Mouse (Mus musculus): ENCODE data around the gene Ppp1r14d.
A peak's percentile ranks its signal among the peaks of the same experiment; 100 is the strongest.

Gene Ppp1r14d

GRCm38 (mm10) chr2:119237210-119237870, 7.6 kb upstream of the Ppp1r14d start, which contains the start of gene Spint1:
Gene Spint1, plus strand, starts transcription at chr2:119237362.
- DNase-seq (ENCODE audit: low read depth, low spot score): peak; percentile 63

- peak; percentile 82 for DNase-seq (ENCODE audit: low read depth, low spot score)
Observed at GRCm38 (mm10) chr2:119236682-119237209, 7.0 kb upstream of the Ppp1r14d start.

- DNase-seq (ENCODE audit: low read depth, low spot score): peak; percentile 21
Observed at GRCm38 (mm10) chr2:119209176-119209507, 20.6 kb downstream of the Ppp1r14d start.

GRCm38 (mm10) chr2:119208344-119209175, 21.1 kb downstream of the Ppp1r14d start, which contains the start of the genes Zfyve19 and Dnajc17:
Gene Zfyve19, plus strand, starts transcription at chr2:119208617.
Gene Dnajc17, minus strand, starts transcription at chr2:119208795.
- peak; percentile 96 for DNase-seq (ENCODE audit: low read depth, low spot score)

GRCm38 (mm10) chr2:119207961-119208343, 21.8 kb downstream of the Ppp1r14d start:
- no peak for DNase-seq (ENCODE audit: low read depth, low spot score)

- DNase-seq (ENCODE audit: low read depth, low spot score): no peak
Observed at GRCm38 (mm10) chr2:119203871-119204460, 25.7 kb downstream of the Ppp1r14d start.

- DNase-seq (ENCODE audit: low read depth, low spot score): no peak
Observed at GRCm38 (mm10) chr2:119202914-119203453, 26.7 kb downstream of the Ppp1r14d start.

GRCm38 (mm10) chr2:119198934-119199333, 30.8 kb downstream of the Ppp1r14d start:
- no peak for DNase-seq (ENCODE audit: low read depth, low spot score)

- DNase-seq (ENCODE audit: low read depth, low spot score): no peak
Observed at GRCm38 (mm10) chr2:119198049-119198448, 31.7 kb downstream of the Ppp1r14d start.

GRCm38 (mm10) chr2:119197493-119197892, 32.2 kb downstream of the Ppp1r14d start:
- no peak for DNase-seq (ENCODE audit: low read depth, low spot score)

- no peak for DNase-seq (ENCODE audit: low read depth, low spot score)
Observed at GRCm38 (mm10) chr2:119196316-119197108, 33.2 kb downstream of the Ppp1r14d start.

- DNase-seq (ENCODE audit: low read depth, low spot score): no peak
Observed at GRCm38 (mm10) chr2:119194140-119194539, 35.6 kb downstream of the Ppp1r14d start.

GRCm38 (mm10) chr2:119190969-119191368, 38.7 kb downstream of the Ppp1r14d start:
- DNase-seq (ENCODE audit: low read depth, low spot score): no peak

- DNase-seq (ENCODE audit: low read depth, low spot score): peak; percentile 73
Observed at GRCm38 (mm10) chr2:119189029-119189710, 40.5 kb downstream of the Ppp1r14d start.

GRCm38 (mm10) chr2:119182914-119183313, 46.8 kb downstream of the Ppp1r14d start:
- DNase-seq (ENCODE audit: low read depth, low spot score): no peak

GRCm38 (mm10) chr2:119177384-119177939, 52.2 kb downstream of the Ppp1r14d start:
- no peak for DNase-seq (ENCODE audit: low read depth, low spot score)

GRCm38 (mm10) chr2:119176761-119177160, 52.9 kb downstream of the Ppp1r14d start:
- peak; percentile 37 for DNase-seq (ENCODE audit: low read depth, low spot score)

- no peak for DNase-seq (ENCODE audit: low read depth, low spot score)
Observed at GRCm38 (mm10) chr2:119175614-119176013, 54.1 kb downstream of the Ppp1r14d start.

GRCm38 (mm10) chr2:119174866-119175265, 54.8 kb downstream of the Ppp1r14d start:
- DNase-seq (ENCODE audit: low read depth, low spot score): no peak

- no peak for DNase-seq (ENCODE audit: low read depth, low spot score)
Observed at GRCm38 (mm10) chr2:119173991-119174651, 55.6 kb downstream of the Ppp1r14d start, which contains the start of gene Gm14137. Gene Gm14137, plus strand, starts transcription at chr2:119174509.
